Mouse (Mus musculus) midbrain, embryonic 14.5 days (tissue): ENCODE results near the gene Speer4f2. TPM values are rescaled to one million over a fixed set of nuclear protein-coding genes. Genes with fewer than 3 reads are reported as not detected.
"Not testable (repeated sequence)": the region's sequence is repeated elsewhere in the genome, so short reads cannot be mapped to it uniquely, and the experiment has no call there.

Experiments
- ATAC-seq: fragments of 200-750 bp; cut with Nextera tagmentation; 2 replicates; pipeline ENCODE4 v1.8.0; 2017; ENCODE audit warnings: moderate number of reproducible peaks, moderate library complexity; ENCODE audit not compliant: low FRiP score, low TSS enrichment
- DNase-seq: peaks from one replicate; pipeline ENCODE4 v3.0.0-alpha.2; 2015
- H3K27ac ChIP-seq: fragments of 300-500 bp; sonication (generic); replicated peaks from 2 replicates; pipeline ENCODE4 v1.5.1; 2014; ENCODE audit warnings: mild to moderate bottlenecking, low read depth, low read length, moderate library complexity
- H3K27me3 ChIP-seq: fragments of 300-500 bp; sonication (generic); 2 replicates; pipeline ENCODE4 v1.6.1; 2014; ENCODE audit warnings: low read length, control low read depth, mixed read lengths; ENCODE audit not compliant: control insufficient read depth, insufficient read depth
- H3K36me3 ChIP-seq: fragments of 300-500 bp; sonication (generic); 2 replicates; pipeline ENCODE4 v1.6.1; 2014; ENCODE audit warnings: low read length, control low read depth; ENCODE audit not compliant: control insufficient read depth, insufficient read depth
- H3K4me1 ChIP-seq: fragments of 300-500 bp; sonication (generic); 2 replicates; pipeline ENCODE4 v1.6.1; 2014; ENCODE audit warnings: mild to moderate bottlenecking, antibody characterized with exemption, low read length, control low read depth; ENCODE audit not compliant: control insufficient read depth, insufficient read depth
- H3K4me2 ChIP-seq: fragments of 300-500 bp; sonication (generic); 2 replicates; pipeline ENCODE4 v1.6.1; 2014; ENCODE audit warnings: mild to moderate bottlenecking, low read length, moderate library complexity
- H3K4me3 ChIP-seq: fragments of 300-500 bp; sonication (generic); replicated peaks from 2 replicates; pipeline ENCODE4 v1.5.1; 2014; ENCODE audit warnings: low read depth, low read length
- H3K9ac ChIP-seq: fragments of 300-500 bp; sonication (generic); replicated peaks from 2 replicates; pipeline ENCODE4 v1.6.1; 2014; ENCODE audit warnings: mild to moderate bottlenecking, low read length, moderate library complexity
- H3K9me3 ChIP-seq: fragments of 300-500 bp; sonication (generic); 2 replicates; pipeline ENCODE4 v1.6.1; 2016; ENCODE audit warnings: low read length, control low read depth, mixed read lengths; ENCODE audit not compliant: control insufficient read depth
- WGBS: fragments of 180-500 bp; shearing (Covaris S2); extraction: QIAGEN DNeasy Blood & Tissue Kit; methylation state at CpG from one replicate; pipeline ENCODE4 v1.1.7; 2014; 5-methylcytosine and 5-hydroxymethylcytosine counted together
- polyA plus RNA-seq: library from polyadenylated mRNA; unstranded; fragments of >200 nt; fragmentation: Nextera tagmentation; extraction: Ambion mirVana; gene quantifications from 2 replicates; pipeline ENCODE4 v1.2.1, GENCODE M21; 2014

The Speer4f2 gene
- polyA plus RNA-seq: not detected in 2 replicates

DNA sequence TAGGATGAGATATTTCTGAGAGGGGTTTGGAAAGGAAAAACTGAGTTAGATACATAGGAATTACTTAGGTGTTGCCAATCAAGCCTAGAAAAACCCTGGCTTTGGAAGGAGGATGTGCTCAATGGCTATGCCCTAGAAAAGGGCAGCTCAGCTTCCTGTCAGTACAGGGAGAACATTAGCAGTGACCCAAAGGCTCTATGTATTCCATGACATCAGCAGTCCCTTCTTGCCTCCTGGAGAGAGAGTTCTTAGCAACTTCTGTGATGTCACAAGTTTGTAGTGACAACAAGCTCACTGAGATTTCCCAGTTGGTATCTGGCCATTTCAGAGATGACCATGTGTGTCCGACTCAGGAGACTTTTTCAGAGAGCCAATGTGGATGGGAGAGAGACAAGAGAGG lies at the start of gene Speer4f2:
TSS of gene Speer4f2 (plus strand) at position 301 of the 400 bp plus-strand sequence.
- not testable (repeated sequence) for DNase-seq, H3K27ac ChIP-seq, H3K9me3 ChIP-seq, H3K36me3 ChIP-seq, H3K4me2 ChIP-seq, H3K27me3 ChIP-seq, H3K4me1 ChIP-seq, H3K4me3 ChIP-seq, ATAC-seq, H3K9ac ChIP-seq
- WGBS: 89% methylated on average over 1 of the region's 1 CpGs

DNA sequence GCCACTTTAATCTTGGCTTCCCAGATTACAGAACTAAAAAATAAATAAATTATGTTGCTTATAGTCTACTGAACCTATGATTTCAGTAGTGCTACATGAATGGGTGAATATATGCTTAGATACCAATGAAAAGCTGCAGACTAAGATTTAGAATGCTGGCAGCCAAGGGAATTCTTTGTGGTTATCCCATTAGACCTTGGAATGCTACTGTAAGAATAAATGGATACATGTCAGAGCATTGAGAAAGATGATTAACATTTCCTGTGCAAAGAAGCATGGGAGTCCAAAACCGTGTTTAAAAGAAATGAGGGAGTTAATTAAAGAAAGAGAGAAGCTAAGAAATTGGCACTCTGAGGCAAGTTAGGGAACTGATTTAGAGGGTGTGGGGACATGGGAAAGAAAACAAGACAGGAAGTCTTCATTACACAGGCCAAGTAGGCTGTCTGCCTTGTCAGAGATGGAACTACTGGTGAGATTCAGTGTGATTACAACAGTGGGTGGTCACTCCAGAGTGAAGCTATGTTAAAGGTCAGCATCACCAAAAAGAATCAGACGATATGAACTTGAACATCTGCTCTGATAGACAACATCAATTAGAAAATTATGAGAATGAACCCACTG lies 43.9 kb upstream of the Speer4f2 start:
- Histone ChIP-seq H3K9me3 (0 out of 2 replicates have a peak, but pooled peaks cover 3% of the 10 kb centered on the region), H3K4me3 (no peak overlapping the region), H3K4me2 (no peak overlapping the region), H3K36me3 (no peaks in the 10 kb centered on the region), H3K9ac (no peak overlapping the region), H3K27ac (no peak overlapping the region), H3K27me3 (no peaks in the 10 kb centered on the region), H3K4me1 (no peaks in the 10 kb centered on the region)
- DNase-seq: no peak
- WGBS: 63% methylated on average over 2 of the region's 2 CpGs
- no peak for ATAC-seq

DNA sequence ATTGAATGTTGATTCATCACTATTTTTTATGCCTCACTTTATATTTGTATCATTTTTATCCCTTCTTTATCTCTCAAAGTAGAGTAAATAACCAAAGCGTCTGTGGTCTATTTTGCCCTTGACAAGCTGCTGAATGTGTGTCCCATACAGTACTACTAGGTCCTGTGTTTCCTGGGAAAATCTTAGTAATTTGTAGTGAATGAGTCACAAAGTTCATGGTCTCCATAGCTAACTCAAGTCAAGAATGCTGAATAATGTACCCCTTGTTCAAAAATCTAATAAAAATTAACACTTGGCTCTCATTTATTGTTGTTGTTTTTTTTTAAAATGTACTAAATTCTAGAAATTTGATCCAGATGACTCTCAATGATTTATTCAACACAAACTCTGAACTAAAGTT lies 38.1 kb upstream of the Speer4f2 start:
- Histone ChIP-seq H3K4me2 (no peak overlapping the region), H3K9ac (no peak overlapping the region), H3K4me3 (no peak overlapping the region), H3K27ac (no peak overlapping the region), H3K27me3 (no peaks in the 10 kb centered on the region), H3K36me3 (no peaks in the 10 kb centered on the region), H3K9me3 (no peaks in the 10 kb centered on the region), H3K4me1 (no peaks in the 10 kb centered on the region)
- no peak for DNase-seq
- no peak for ATAC-seq
- WGBS: 90% methylated on average over 1 of the region's 1 CpGs

DNA sequence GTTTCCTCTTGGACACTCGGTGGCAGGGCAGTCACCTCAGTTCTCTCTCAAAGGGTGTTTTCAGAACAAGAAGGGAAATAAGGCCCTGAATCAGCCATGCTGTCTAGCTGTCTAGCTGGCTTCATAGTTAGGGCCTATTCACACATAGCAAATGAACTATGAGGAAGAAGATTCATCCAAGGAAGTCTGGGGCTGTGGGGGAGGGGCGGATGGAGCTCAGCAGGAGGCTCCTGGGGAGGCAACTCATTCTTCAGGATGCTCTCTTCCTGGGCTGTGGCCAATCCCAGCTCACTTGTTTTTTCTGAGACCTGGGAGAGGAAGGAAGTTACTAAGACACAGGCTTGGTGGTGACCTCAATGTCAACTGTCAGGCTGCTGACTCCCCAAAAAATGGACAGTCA lies 27.2 kb upstream of the Speer4f2 start:
- DNase-seq, H3K9ac ChIP-seq, H3K4me3 ChIP-seq, H3K9me3 ChIP-seq, H3K4me2 ChIP-seq, ATAC-seq, H3K4me1 ChIP-seq, H3K27ac ChIP-seq, H3K36me3 ChIP-seq, H3K27me3 ChIP-seq: not testable (repeated sequence)
- 68% methylated on average over 2 of the region's 2 CpGs for WGBS

DNA sequence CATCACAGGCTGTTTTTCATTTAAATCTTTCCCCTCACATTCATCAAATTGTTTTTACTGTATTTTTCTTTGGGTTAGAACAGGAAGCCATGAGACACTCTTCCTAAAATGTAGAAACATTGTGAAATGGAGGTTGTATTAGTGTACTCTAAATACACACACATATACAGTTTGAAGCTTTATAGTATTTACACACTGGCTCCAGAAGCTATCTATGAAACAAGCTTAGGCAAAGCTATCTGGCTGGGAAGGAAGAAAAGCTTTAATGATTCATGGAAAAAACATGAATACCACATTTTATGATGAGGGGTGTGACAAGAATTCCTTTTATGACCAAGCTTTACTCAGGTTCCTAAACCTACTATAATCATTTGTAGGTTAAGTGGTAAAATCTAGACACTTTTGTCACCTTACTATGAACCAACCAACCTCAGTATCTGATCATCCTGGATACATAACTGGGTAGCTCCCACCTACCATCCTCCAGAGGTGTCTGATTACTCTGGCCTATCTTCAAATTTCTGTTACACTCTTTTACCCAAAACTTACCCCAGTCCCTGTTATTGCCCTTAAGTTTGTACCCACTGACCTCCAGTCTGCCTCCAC lies 13.5 kb upstream of the Speer4f2 start:
- Histone ChIP-seq H3K9me3 (no peaks in the 10 kb centered on the region), H3K4me2 (no peak overlapping the region), H3K9ac (no peak overlapping the region), H3K27me3 (no peaks in the 10 kb centered on the region), H3K4me3 (no peak overlapping the region), H3K36me3 (no peaks in the 10 kb centered on the region), H3K27ac (no peak overlapping the region), H3K4me1 (no peaks in the 10 kb centered on the region)
- DNase-seq (no peak), ATAC-seq (no peak)

DNA sequence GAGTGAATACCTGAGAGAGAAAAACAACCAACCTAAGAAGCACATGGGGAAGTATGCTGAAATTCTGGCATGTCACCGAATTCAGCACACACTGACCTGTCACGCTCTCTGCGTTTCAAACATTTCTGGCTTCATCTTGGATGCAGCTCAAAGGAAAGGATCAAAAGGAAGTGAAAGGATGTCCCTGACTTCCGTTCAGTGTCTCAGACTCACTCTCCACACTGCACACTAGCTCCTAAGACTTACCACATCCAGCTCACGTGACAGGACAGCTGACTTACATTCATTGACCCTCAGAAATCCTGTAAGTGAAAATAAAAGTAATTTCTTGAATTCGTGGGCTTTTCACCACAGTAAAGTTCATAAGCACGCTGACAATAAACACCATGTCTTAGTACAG lies 16.9 kb downstream of the Speer4f2 start:
- H3K4me1 ChIP-seq: no peaks in the 10 kb centered on the region
- no peak overlapping the region for H3K4me2 ChIP-seq
- no peaks in the 10 kb centered on the region for H3K27me3 ChIP-seq
- no peak overlapping the region for H3K27ac ChIP-seq
- H3K9ac ChIP-seq: no peak overlapping the region
- ATAC-seq: no peak
- WGBS: 68% methylated on average over 7 of the region's 7 CpGs
- H3K36me3 ChIP-seq: no peaks in the 10 kb centered on the region
- no peaks in the 10 kb centered on the region for H3K9me3 ChIP-seq
- no peak overlapping the region for H3K4me3 ChIP-seq
- no peak for DNase-seq

DNA sequence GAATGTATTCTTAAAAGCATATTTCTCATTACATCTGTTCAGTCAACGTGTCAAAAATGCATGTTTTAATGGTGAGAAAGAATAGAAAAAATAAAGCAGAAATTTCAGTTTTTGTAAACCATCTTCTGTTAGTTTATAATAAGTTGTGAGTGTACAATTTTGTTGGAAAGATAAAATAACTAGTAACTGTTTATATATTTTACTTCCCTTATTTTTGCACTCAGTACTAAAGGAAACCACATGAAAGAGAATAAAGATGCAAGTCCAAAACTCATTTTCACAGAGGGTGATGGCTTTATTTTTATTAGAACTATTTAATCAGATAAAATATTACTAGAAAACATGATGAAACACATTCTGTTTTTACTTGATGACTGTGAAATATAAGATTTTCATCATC lies 18.2 kb downstream of the Speer4f2 start:
- no peaks in the 10 kb centered on the region for H3K27me3 ChIP-seq
- H3K4me2 ChIP-seq: no peak overlapping the region
- no peak overlapping the region for H3K27ac ChIP-seq
- DNase-seq (no peak), ATAC-seq (no peak)
- H3K4me3 ChIP-seq: no peak overlapping the region
- no peaks in the 10 kb centered on the region for H3K9me3 ChIP-seq
- H3K36me3 ChIP-seq: no peaks in the 10 kb centered on the region
- no peaks in the 10 kb centered on the region for H3K4me1 ChIP-seq
- 83% methylated on average over 1 of the region's 1 CpGs for WGBS
- no peak overlapping the region for H3K9ac ChIP-seq

DNA sequence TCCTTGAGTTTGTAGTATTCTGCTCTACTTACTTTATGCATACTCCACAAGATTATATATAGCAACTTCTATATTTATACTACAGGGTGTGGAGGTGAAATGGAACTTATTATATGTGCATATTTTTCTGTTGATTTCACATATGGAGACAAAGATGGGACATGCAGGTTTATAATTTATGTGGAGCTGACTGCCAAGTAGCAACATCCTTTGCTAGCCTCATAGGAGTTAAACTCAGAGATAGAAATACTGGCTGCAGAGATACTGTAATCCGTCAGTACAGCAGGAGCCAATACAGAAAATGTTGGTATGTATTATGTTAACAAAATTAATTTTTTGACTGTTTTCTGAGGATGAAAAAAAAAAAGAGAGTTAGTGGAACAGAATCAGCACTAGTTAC lies 27.6 kb downstream of the Speer4f2 start:
- 97% methylated on average over 1 of the region's 1 CpGs for WGBS
- no peaks in the 10 kb centered on the region for H3K9me3 ChIP-seq

More for the DNA sequence above, 27.6 kb downstream of the Speer4f2 start:
- Histone ChIP-seq H3K27ac (no peak overlapping the region), H3K4me1 (no peaks in the 10 kb centered on the region), H3K27me3 (no peaks in the 10 kb centered on the region), H3K36me3 (no peaks in the 10 kb centered on the region), H3K9ac (no peak overlapping the region), H3K4me3 (no peak overlapping the region), H3K4me2 (no peak overlapping the region)
- ATAC-seq (no peak), DNase-seq (no peak)
